Mouse (Mus musculus) kidney, embryonic 16.5 days (tissue): ENCODE results near the gene Zfp277. TPM values are rescaled to one million over a fixed set of nuclear protein-coding genes. Genes with fewer than 3 reads are reported as not detected.

Experiments used
- ATAC-seq: fragments of 200-750 bp; cut with Nextera tagmentation; 2 replicates; pipeline ENCODE4 v1.8.0; 2017; ENCODE audit warnings: moderate TSS enrichment; ENCODE audit not compliant: low FRiP score, low TSS enrichment
- H3K27ac ChIP-seq: fragments of 300-500 bp; sonication (generic); 2 replicates; pipeline ENCODE4 v1.5.1; 2014; ENCODE audit warnings: low read length
- H3K27me3 ChIP-seq: fragments of 300-500 bp; sonication (generic); 2 replicates; pipeline ENCODE4 v1.6.1; 2014; ENCODE audit warnings: low read length, control low read depth, mixed read lengths; ENCODE audit not compliant: insufficient read depth
- H3K36me3 ChIP-seq: fragments of 300-500 bp; sonication (generic); 2 replicates; pipeline ENCODE4 v1.6.1; 2014; ENCODE audit warnings: low read length, control low read depth, mixed read lengths; ENCODE audit not compliant: insufficient read depth
- H3K4me1 ChIP-seq: fragments of 300-500 bp; sonication (generic); 2 replicates; pipeline ENCODE4 v1.6.1; 2014; ENCODE audit warnings: low read length, control low read depth, mixed read lengths; ENCODE audit not compliant: insufficient read depth
- H3K4me2 ChIP-seq: fragments of 300-500 bp; sonication (generic); replicated peaks from 2 replicates; pipeline ENCODE4 v1.6.1; 2014; ENCODE audit warnings: low read depth, low read length
- H3K4me3 ChIP-seq: fragments of 300-500 bp; sonication (generic); 2 replicates; pipeline ENCODE4 v1.5.1; 2014; ENCODE audit warnings: mild to moderate bottlenecking, low read length
- H3K9ac ChIP-seq: fragments of 300-500 bp; sonication (generic); replicated peaks from 2 replicates; pipeline ENCODE4 v1.6.1; 2014; ENCODE audit warnings: low read length
- H3K9me3 ChIP-seq: fragments of 300-500 bp; sonication (generic); 2 replicates; pipeline ENCODE4 v1.6.1; 2016; ENCODE audit warnings: low read length, control low read depth
- WGBS: fragments of 180-500 bp; shearing (Covaris S2); extraction: QIAGEN DNeasy Blood & Tissue Kit; methylation state at CpG from one replicate; pipeline ENCODE4 v1.1.7; 2014; 5-methylcytosine and 5-hydroxymethylcytosine counted together
- polyA plus RNA-seq: library from polyadenylated mRNA; unstranded; fragments of >200 nt; fragmentation: Nextera tagmentation; extraction: Ambion mirVana; gene quantifications from 2 replicates; pipeline ENCODE4 v1.2.1, GENCODE M21; 2015

Zfp277 gene
- polyA plus RNA-seq, 1 experiment from 2014 or later: 42.4 TPM

DNA sequence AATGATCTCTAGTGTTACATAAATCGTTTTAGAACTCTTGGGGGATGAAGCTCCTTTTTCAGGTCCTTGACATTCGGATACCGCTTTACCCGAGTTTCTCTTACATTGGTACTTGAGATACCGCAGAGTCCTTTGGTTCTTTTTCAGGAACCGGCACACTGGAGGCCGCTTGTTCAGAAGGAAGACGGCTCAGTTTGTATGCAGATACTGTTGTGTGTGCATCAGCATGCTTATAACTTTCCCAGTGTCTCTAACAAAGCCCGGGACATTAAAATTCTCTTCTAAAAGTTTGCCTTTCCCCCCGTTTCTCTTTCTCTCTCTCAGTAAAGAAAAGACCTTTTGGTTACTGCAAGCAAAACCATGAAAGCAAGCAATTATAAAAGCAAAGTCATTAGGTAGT is 45.9 kb downstream of the Zfp277 start:
- H3K9ac ChIP-seq: no peak overlapping the region
- ATAC-seq: no peak
- 92% methylated on average over 10 of the region's 10 CpGs for WGBS
- no peak overlapping the region for H3K4me3 ChIP-seq
- peaks cover 8% of the 10 kb centered on the region for H3K36me3 ChIP-seq
- H3K27ac ChIP-seq: no peak overlapping the region
- H3K4me1 ChIP-seq: no peaks in the 10 kb centered on the region
- no peaks in the 10 kb centered on the region for H3K27me3 ChIP-seq
- peaks cover 3% of the 10 kb centered on the region; the same call in 1 of the 2 replicates for H3K9me3 ChIP-seq
- H3K4me2 ChIP-seq: no peak overlapping the region

DNA sequence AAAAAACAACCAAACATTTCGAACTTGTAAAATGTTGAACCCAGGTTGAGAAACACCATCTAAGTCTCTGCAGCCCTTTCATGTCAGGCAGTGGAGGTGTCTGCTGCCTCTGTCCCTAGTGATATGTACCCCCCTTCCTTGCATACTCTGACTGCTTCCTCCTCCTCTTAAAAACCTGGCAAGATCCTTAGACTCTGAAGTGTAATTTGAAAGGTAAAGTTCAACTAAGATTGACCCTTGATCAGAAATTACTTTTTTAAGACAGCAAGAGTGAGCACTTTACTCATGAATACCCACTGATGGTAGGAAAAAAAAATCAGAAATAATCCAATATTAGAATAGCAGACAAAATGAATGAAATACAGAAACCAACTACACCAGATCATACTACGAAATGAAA is 46.3 kb downstream of the Zfp277 start:
- no peaks in the 10 kb centered on the region for H3K4me1 ChIP-seq
- no peak for ATAC-seq
- no peak overlapping the region for H3K4me3 ChIP-seq
- 91% methylated on average over 2 of the region's 2 CpGs for whole genome bisulfite sequencing
- H3K9me3 ChIP-seq: peaks cover 3% of the 10 kb centered on the region; the same call in 1 of the 2 replicates
- H3K9ac ChIP-seq: no peak overlapping the region
- H3K27ac ChIP-seq: no peak overlapping the region
- no peak overlapping the region for H3K4me2 ChIP-seq
- no peaks in the 10 kb centered on the region for H3K27me3 ChIP-seq
- peaks cover 8% of the 10 kb centered on the region for H3K36me3 ChIP-seq

- Histone ChIP-seq H3K27ac (no peak overlapping the region), H3K4me1 (no peaks in the 10 kb centered on the region), H3K27me3 (no peaks in the 10 kb centered on the region), H3K4me2 (no peak overlapping the region), H3K4me3 (no peak overlapping the region), H3K36me3 (peaks cover 8% of the 10 kb centered on the region), H3K9me3 (peaks cover 3% of the 10 kb centered on the region; the same call in 1 of the 2 replicates), H3K9ac (no peak overlapping the region)
- 95% methylated on average over 2 of the region's 2 CpGs for WGBS
- ATAC-seq: no peak
Observed at GRCm38 (mm10) chr12:40398916-40399315, 46.8 kb downstream of the Zfp277 start.

GRCm38 (mm10) chr12:40392869-40393268 is 52.8 kb downstream of the Zfp277 start:
- Histone ChIP-seq H3K9me3 (no peaks in the 10 kb centered on the region), H3K4me1 (no peaks in the 10 kb centered on the region), H3K27ac (no peak overlapping the region), H3K4me2 (no peak overlapping the region), H3K36me3 (no peaks in the 10 kb centered on the region), H3K4me3 (no peak overlapping the region), H3K9ac (no peak overlapping the region), H3K27me3 (no peaks in the 10 kb centered on the region)
- peak; percentile 69 for ATAC-seq
- WGBS: 30% methylated on average over 3 of the region's 3 CpGs

GRCm38 (mm10) chr12:40391262-40391661 is 54.4 kb downstream of the Zfp277 start:
- no peak for ATAC-seq
- Histone ChIP-seq H3K9me3 (no peaks in the 10 kb centered on the region), H3K4me3 (no peak overlapping the region), H3K9ac (no peak overlapping the region), H3K4me2 (no peak overlapping the region), H3K4me1 (no peaks in the 10 kb centered on the region), H3K27me3 (no peaks in the 10 kb centered on the region), H3K36me3 (no peaks in the 10 kb centered on the region), H3K27ac (no peak overlapping the region)
- WGBS: 100% methylated on average over 1 of the region's 1 CpGs

- 74% methylated on average over 5 of the region's 5 CpGs for WGBS
- no peak overlapping the region for H3K4me2 ChIP-seq
- H3K27ac ChIP-seq: no peak overlapping the region
- no peak for ATAC-seq
- no peaks in the 10 kb centered on the region for H3K9me3 ChIP-seq
- no peaks in the 10 kb centered on the region for H3K27me3 ChIP-seq
- no peaks in the 10 kb centered on the region for H3K36me3 ChIP-seq
- H3K9ac ChIP-seq: no peak overlapping the region
- no peak overlapping the region for H3K4me3 ChIP-seq
- no peaks in the 10 kb centered on the region for H3K4me1 ChIP-seq
Observed at GRCm38 (mm10) chr12:40387786-40388185, 57.9 kb downstream of the Zfp277 start.

- Histone ChIP-seq H3K9ac (no peak overlapping the region), H3K9me3 (no peaks in the 10 kb centered on the region), H3K4me3 (no peak overlapping the region), H3K4me2 (no peak overlapping the region), H3K36me3 (no peaks in the 10 kb centered on the region), H3K27ac (no peak overlapping the region), H3K4me1 (no peaks in the 10 kb centered on the region), H3K27me3 (no peaks in the 10 kb centered on the region)
- ATAC-seq: no peak
- WGBS: 84% methylated on average over 4 of the region's 4 CpGs
Observed at GRCm38 (mm10) chr12:40385301-40385700, 60.4 kb downstream of the Zfp277 start.

DNA sequence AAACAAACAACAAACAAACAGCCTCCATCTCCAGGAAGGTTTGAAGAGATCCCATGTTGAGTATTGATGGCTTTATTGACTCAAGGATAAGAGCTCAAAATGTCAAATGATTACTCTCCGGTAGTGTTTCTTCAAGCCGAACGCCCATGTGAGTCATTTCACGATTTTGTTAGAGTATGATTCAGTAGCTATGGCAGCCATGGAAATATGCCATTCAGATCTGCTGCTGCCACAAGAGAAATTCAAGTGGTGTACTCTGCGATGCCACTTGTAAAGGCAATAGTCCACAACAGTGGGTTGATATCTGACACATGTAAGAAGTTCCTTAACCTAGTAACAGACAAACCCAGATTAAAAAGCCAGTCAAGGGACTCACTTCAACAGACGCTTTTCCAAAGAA is 62.0 kb downstream of the Zfp277 start:
- no peak overlapping the region for H3K4me2 ChIP-seq
- no peak overlapping the region for H3K4me3 ChIP-seq
- H3K27me3 ChIP-seq: no peaks in the 10 kb centered on the region
- no peaks in the 10 kb centered on the region for H3K36me3 ChIP-seq
- no peak overlapping the region for H3K27ac ChIP-seq
- no peaks in the 10 kb centered on the region for H3K4me1 ChIP-seq
- WGBS: 90% methylated on average over 6 of the region's 6 CpGs
- no peaks in the 10 kb centered on the region for H3K9me3 ChIP-seq
- no peak for ATAC-seq
- no peak overlapping the region for H3K9ac ChIP-seq

DNA sequence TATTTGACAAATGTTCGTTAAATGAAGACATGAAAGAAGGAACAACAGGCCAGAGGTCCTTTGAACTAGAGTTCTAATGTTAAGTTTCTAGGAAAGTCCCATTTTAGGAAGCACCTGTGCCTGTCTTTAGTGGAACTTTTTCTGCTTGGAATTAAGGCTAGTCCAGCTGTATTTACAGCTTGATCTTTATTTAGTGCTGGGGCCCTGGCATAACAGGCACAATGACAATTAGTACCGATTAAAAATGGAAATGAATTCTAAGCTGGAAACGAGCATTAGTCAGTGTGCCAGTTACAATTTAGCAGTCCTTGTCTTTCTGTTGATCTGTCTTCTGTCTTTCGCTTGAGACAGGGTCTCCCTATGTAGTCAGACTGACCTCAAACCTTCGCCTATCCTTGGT is 63.2 kb downstream of the Zfp277 start:
- Histone ChIP-seq H3K4me3 (no peak overlapping the region), H3K9me3 (no peaks in the 10 kb centered on the region), H3K27ac (no peak overlapping the region), H3K4me1 (no peaks in the 10 kb centered on the region), H3K27me3 (no peaks in the 10 kb centered on the region), H3K36me3 (0 out of 2 replicates have a peak, but pooled peaks cover 5% of the 10 kb centered on the region), H3K9ac (no peak overlapping the region), H3K4me2 (no peak overlapping the region)
- ATAC-seq: no peak
- WGBS: 83% methylated on average over 5 of the region's 5 CpGs

DNA sequence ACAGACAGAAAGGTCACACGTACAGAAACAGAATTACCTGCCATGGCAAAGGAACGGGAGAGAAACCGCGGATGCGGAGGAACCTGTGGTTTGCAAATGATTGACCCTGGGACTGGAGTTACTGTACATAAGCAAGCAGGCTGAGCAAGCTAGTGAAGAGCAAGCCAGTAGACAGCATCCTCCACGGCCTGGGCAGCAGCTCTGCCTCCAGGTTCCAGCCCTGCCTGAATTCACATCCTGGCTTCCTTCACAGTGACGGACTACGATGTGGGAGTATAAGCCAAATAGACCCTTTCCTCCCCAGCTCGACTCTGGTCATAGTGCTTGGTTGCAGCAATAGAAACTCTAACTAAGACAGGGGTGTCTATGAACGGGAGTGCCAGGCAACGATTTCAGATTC is 63.9 kb downstream of the Zfp277 start:
- 0 out of 2 replicates have a peak, but pooled peaks cover 5% of the 10 kb centered on the region for H3K36me3 ChIP-seq
- no peaks in the 10 kb centered on the region for H3K27me3 ChIP-seq
- no peaks in the 10 kb centered on the region for H3K9me3 ChIP-seq
- no peaks in the 10 kb centered on the region for H3K4me1 ChIP-seq
- no peak overlapping the region for H3K9ac ChIP-seq
- ATAC-seq: peak; percentile 46; the same call in 1 of the 2 replicates
- 57% methylated on average over 11 of the region's 11 CpGs for WGBS
- 0 out of 2 replicates have a peak overlapping the region, but pooled peaks have one; percentile 23 for H3K4me2 ChIP-seq
- H3K4me3 ChIP-seq: no peak overlapping the region
- no peak overlapping the region for H3K27ac ChIP-seq
